Mouse (Mus musculus) neural tube, embryonic 13.5 days (tissue): Measurements from ENCODE around the gene Wsb2. TPM values are rescaled to one million over a fixed set of nuclear protein-coding genes. Genes with fewer than 3 reads are reported as not detected.
"Not testable (repeated sequence)": the region's sequence is repeated elsewhere in the genome, so short reads cannot be mapped to it uniquely, and the experiment has no call there.

ENCODE experiments used
- ATAC-seq: fragments of 200-750 bp; cut with Nextera tagmentation; 2 replicates; pipeline ENCODE4 v1.8.0; 2017; ENCODE audit warnings: low read depth, mild to moderate bottlenecking, moderate TSS enrichment, moderate library complexity
- H3K27ac ChIP-seq: fragments of 300-500 bp; sonication (generic); replicated peaks from 2 replicates; pipeline ENCODE4 v1.5.1; 2015; ENCODE audit warnings: moderate library complexity, mild to moderate bottlenecking, inconsistent platforms
- H3K27me3 ChIP-seq: fragments of 300-500 bp; sonication (generic); 2 replicates; pipeline ENCODE4 v1.6.1; 2015; ENCODE audit warnings: mild to moderate bottlenecking, inconsistent platforms
- H3K36me3 ChIP-seq: fragments of 300-500 bp; sonication (generic); 2 replicates; pipeline ENCODE4 v1.6.1; 2015; ENCODE audit warnings: mild to moderate bottlenecking, inconsistent platforms
- H3K4me1 ChIP-seq: fragments of 300-500 bp; sonication (generic); replicated peaks from 2 replicates; pipeline ENCODE4 v1.6.1; 2015; ENCODE audit warnings: inconsistent platforms
- H3K4me2 ChIP-seq: fragments of 300-500 bp; sonication (generic); 2 replicates; pipeline ENCODE4 v1.6.1; 2015; ENCODE audit warnings: inconsistent platforms, mild to moderate bottlenecking, moderate library complexity
- H3K4me3 ChIP-seq: fragments of 300-500 bp; sonication (generic); 2 replicates; pipeline ENCODE4 v1.5.1; 2015; ENCODE audit warnings: mild to moderate bottlenecking, inconsistent platforms
- H3K9ac ChIP-seq: fragments of 300-500 bp; sonication (generic); 2 replicates; pipeline ENCODE4 v1.6.1; 2015; ENCODE audit warnings: moderate library complexity, mild to moderate bottlenecking, inconsistent platforms
- H3K9me3 ChIP-seq: fragments of 300-500 bp; sonication (generic); 2 replicates; pipeline ENCODE4 v1.6.1; 2016; ENCODE audit warnings: inconsistent platforms
- WGBS: fragments of 180-500 bp; shearing (Covaris S2); methylation state at CpG from one replicate; pipeline ENCODE4 v1.1.7; 2015; 5-methylcytosine and 5-hydroxymethylcytosine counted together
- polyA plus RNA-seq: library from polyadenylated mRNA; unstranded; fragments of >200 nt; fragmentation: Nextera tagmentation; extraction: Ambion mirVana; gene quantifications from 2 replicates; pipeline ENCODE4 v1.2.1, GENCODE M21; 2015

Wsb2 gene
- polyA plus RNA-seq, 1 experiment from 2014 or later: 194 TPM

DNA sequence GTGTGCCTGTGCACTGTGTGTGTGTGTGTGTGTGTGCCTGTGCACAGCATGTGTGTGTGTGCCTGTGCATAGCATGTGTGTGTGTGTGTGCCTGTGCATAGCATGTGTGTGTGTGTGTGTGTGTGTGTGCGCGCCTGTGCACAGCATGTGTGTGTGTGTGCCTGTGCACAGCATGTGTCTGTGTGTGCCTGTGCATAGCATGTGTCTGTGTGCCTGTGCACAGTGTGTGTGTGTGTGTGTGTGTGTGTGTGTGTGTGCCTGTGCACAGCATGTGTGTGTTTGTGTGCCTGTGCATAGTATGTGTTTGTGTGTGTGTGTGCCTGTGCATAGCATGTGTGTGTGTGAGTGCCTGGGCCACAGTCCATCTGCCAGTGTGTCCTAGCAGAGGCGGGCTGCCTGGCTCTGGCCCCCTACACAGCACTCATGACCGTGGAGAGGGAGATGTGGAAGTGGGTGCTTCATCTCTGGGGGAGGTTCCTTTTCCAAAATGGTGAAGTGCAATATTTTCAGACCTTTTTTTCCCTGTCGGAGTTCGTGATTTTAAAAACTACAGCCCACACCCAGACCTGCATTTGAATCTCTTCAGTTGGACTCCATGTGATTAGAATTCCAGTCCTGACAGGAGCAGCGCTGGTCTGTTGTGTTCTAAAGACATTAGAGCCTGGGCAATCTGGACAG is 17.4 kb downstream of the Wsb2 start:
- H3K4me2 ChIP-seq: no peak overlapping the region
- H3K9ac ChIP-seq: no peak overlapping the region
- H3K4me3 ChIP-seq: no peak overlapping the region
- H3K27ac ChIP-seq: no peak overlapping the region
- H3K36me3 ChIP-seq: peaks cover 98% of the 10 kb centered on the region
- H3K4me1 ChIP-seq: no peaks in the 10 kb centered on the region
- no peaks in the 10 kb centered on the region for H3K27me3 ChIP-seq
- 92% methylated on average over 7 of the region's 7 CpGs for WGBS
- H3K9me3 ChIP-seq: no peaks in the 10 kb centered on the region
- ATAC-seq: no peak

DNA sequence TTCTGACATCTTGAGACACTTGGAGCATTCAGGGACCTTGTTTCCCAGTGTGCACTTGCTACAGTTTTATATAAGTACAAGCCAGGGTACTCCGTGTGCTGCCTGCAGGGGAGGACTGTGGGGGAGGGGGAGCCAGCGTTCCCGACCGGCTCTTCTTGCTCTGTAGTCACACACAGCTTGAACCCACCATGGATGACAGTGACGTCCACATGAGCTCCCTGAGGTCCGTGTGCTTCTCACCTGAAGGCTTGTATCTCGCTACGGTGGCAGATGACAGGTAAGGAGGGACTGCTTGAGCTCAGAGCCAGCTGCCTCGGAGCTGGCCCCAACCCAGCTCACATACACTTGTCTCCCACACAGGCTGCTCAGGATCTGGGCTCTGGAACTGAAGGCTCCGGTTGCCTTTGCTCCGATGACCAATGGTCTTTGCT is 19.2 kb downstream of the Wsb2 start:
- H3K4me3 ChIP-seq: no peak overlapping the region
- H3K9ac ChIP-seq: no peak overlapping the region
- no peaks in the 10 kb centered on the region for H3K4me1 ChIP-seq
- peaks cover 98% of the 10 kb centered on the region for H3K36me3 ChIP-seq
- no peak overlapping the region for H3K27ac ChIP-seq
- no peaks in the 10 kb centered on the region for H3K27me3 ChIP-seq
- 85% methylated on average over 11 of the region's 11 CpGs for WGBS
- H3K9me3 ChIP-seq: no peaks in the 10 kb centered on the region
- no peak for ATAC-seq
- H3K4me2 ChIP-seq: no peak overlapping the region

DNA sequence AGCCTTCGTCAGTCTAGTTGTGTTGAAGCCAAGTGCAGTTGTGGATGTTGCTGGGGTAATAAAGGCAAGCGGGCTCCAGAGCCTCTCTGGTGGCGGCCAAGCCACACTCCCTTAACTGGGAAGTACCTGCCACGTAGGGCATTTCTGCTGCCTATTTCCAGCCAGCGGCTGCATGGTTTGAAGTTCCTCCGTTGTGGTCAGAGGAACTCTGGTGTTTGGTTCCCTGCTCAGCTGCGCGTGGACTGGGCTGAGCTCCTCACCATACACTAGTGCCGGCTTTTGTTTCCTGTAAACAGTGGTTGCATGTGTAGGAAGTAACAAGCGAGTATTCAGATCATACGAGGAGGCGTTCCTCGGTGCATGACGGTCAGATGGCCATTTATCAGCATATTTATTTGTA is 20.6 kb downstream of the Wsb2 start:
- H3K4me2 ChIP-seq, ATAC-seq, H3K27me3 ChIP-seq, H3K4me1 ChIP-seq, H3K9ac ChIP-seq, H3K9me3 ChIP-seq, H3K4me3 ChIP-seq, H3K27ac ChIP-seq: not testable (repeated sequence)
- peaks cover 98% of the 10 kb centered on the region for H3K36me3 ChIP-seq
- WGBS: 94% methylated on average over 14 of the region's 14 CpGs

DNA sequence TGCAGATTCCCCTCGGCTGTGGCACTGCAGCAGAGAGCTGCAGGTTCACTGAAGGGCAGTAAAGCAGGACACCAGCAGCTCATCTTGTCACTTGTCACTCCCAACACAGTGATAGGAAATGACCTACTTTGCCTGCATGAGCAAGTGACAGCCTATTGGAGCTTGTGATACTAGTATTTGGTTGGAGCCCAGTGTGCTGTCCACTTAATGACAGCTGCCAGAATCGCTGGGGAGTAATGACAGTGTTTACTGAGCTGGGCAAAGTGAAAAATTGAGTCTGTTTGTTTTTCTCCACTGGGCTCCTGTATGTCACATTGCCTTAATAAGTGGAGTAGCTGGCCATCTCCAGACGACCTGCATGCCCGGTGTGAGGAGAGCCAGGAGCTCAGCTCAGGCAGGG is 23.1 kb downstream of the Wsb2 start:
- Histone ChIP-seq H3K4me2 (no peak overlapping the region), H3K27ac (no peak overlapping the region), H3K27me3 (no peaks in the 10 kb centered on the region), H3K9ac (no peak overlapping the region), H3K4me1 (no peaks in the 10 kb centered on the region), H3K9me3 (no peaks in the 10 kb centered on the region), H3K36me3 (peaks cover 98% of the 10 kb centered on the region), H3K4me3 (no peak overlapping the region)
- ATAC-seq: no peak
- WGBS: 83% methylated on average over 4 of the region's 4 CpGs

DNA sequence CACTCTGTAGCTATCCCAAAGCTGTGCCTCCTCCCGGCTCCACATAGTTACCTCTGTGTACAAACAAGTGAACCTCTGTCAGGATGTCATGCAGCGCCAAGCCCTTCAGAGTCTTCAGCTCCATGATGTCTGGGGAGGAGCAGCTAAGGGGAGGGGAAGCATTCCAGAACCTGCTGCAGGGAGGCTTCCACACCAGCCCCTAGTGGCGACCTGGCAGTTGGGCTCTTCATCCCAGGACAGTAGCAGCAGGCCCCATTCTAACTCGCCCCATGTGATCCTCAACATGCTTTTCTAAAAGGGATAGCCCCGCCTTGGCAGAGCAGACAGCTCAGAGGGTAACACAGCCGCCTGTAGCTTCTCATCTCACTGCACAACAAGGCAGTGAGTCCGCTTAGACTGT is 24.7 kb downstream of the Wsb2 start:
- no peak overlapping the region for H3K9ac ChIP-seq
- H3K27me3 ChIP-seq: no peaks in the 10 kb centered on the region
- no peak overlapping the region for H3K4me3 ChIP-seq
- H3K36me3 ChIP-seq: peaks cover 90% of the 10 kb centered on the region
- no peaks in the 10 kb centered on the region for H3K9me3 ChIP-seq
- ATAC-seq: no peak
- H3K4me2 ChIP-seq: no peak overlapping the region
- no peaks in the 10 kb centered on the region for H3K4me1 ChIP-seq
- WGBS: 79% methylated on average over 7 of the region's 7 CpGs
- no peak overlapping the region for H3K27ac ChIP-seq

DNA sequence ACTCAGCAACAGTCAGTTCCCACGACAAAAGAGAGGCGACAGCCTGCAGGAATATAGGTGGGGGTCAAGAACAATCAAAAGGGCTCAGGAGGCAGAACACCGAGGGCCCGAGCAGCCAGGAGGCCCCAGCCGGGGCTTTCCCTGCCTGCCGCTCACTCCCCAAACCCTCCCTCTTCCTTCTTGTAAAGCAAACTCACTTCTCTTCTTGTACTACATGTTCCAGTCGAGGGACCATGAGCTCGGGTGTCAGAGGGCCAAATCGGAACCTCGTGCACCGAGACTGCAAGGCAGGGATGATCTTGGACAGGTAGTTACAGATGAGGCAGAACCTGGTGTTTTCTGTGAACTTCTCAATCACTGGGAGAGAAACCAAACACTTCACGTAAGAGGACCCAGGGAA is 26.1 kb downstream of the Wsb2 start:
- Histone ChIP-seq H3K4me3 (no peak overlapping the region), H3K4me2 (no peak overlapping the region), H3K36me3 (peaks cover 77% of the 10 kb centered on the region), H3K27me3 (no peaks in the 10 kb centered on the region), H3K9ac (no peak overlapping the region), H3K9me3 (no peaks in the 10 kb centered on the region), H3K27ac (no peak overlapping the region), H3K4me1 (peaks cover 5% of the 10 kb centered on the region)
- no peak for ATAC-seq
- WGBS: 80% methylated on average over 12 of the region's 12 CpGs

DNA sequence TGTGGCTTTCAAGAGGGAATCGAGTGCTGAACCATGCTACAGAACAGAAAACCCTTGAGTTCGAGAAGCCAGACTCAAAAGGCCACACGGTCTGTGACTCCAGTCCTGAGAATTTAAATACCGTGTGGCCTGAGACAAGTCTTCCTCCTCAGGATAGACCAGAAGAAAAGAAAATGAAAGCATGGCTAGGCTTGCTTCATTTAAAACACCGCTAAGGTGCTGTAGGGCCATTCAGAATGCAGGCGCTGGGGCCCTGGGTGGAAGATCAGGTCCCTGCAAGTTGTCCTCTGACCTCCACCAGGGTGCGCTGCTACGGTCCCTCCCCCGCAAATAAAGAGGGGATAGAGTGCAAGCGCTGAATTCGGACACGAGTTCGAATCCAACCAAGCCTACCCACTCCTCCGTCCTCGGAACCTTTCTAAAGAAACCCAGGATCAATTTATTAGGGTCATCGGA is 31.2 kb downstream of the Wsb2 start:
- Histone ChIP-seq H3K4me3 (peak overlapping the region; percentile 80), H3K36me3 (peaks cover 26% of the 10 kb centered on the region), H3K4me1 (peaks cover 10% of the 10 kb centered on the region), H3K4me2 (peak overlapping the region; percentile 81), H3K27ac (peak overlapping the region; percentile 59; the same call in 1 of the 2 replicates), H3K27me3 (no peaks in the 10 kb centered on the region), H3K9ac (peak overlapping the region; percentile 89), H3K9me3 (no peaks in the 10 kb centered on the region)
- ATAC-seq: peak; percentile 36; the same call in 1 of the 2 replicates
- 14% methylated on average over 16 of the region's 16 CpGs for WGBS

DNA sequence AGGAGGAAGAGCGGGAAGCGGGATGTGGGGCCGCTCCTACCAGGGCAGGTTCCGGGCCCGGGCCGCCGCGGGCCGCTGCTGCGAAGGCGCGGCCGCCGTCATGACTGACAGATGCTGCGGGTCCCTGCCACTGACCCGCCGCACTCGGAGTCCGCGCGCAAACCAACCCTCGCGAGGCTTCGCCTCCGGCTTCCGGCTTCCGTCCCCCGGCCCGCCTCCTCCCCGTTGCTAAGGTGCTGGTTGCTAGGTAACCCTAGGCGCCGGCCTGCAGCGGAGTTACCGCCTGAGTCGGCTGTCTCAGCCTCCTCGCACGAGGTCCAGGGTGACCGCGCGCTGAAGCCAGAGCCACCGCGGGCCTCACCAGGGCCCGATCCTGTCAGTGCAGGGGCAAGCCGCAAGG is 31.8 kb downstream of the Wsb2 start, which contains the start of gene Rfc5:
Gene Rfc5, minus strand, starts transcription at position 171 of the 400 bp plus-strand sequence.
- Histone ChIP-seq H3K9me3 (no peaks in the 10 kb centered on the region), H3K36me3 (peaks cover 21% of the 10 kb centered on the region), H3K9ac (peak within 1 kb of the TSS; percentile 89), H3K27ac (peak within 1 kb of the TSS; percentile 59), H3K4me3 (peak within 1 kb of the TSS; percentile 80), H3K27me3 (no peaks in the 10 kb centered on the region), H3K4me2 (peak within 1 kb of the TSS; percentile 81), H3K4me1 (peaks cover 10% of the 10 kb centered on the region)
- ATAC-seq: peak; percentile 96
- WGBS: under 1% methylated on average over 44 of the region's 44 CpGs

DNA sequence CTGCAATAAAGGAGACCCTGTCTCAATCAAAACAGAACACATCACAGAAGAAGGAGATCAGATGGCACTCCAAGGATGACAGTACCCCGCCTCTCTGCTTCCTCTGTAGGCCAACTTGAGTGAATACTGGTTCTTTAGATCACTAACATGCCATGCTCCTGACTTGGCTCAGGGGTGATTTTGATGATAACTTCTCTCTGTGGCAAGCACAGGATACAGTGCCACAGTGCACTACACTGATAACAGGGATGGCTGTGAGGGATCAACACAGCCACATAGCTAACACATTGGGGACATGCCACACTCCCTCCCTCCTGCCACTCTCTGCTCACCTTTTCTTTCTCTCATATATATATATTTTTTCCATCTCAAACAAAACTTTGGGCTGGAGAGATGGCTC is 33.8 kb downstream of the Wsb2 start:
- H3K27ac ChIP-seq: no peak overlapping the region
- no peak overlapping the region for H3K9ac ChIP-seq
- no peaks in the 10 kb centered on the region for H3K9me3 ChIP-seq
- ATAC-seq: no peak
- no peaks in the 10 kb centered on the region for H3K27me3 ChIP-seq
- H3K4me2 ChIP-seq: no peak overlapping the region
- 84% methylated on average over 1 of the region's 1 CpGs for WGBS
- no peak overlapping the region for H3K4me3 ChIP-seq
- peaks cover 10% of the 10 kb centered on the region for H3K4me1 ChIP-seq
- 0 out of 2 replicates have a peak, but pooled peaks cover under 1% of the 10 kb centered on the region for H3K36me3 ChIP-seq

DNA sequence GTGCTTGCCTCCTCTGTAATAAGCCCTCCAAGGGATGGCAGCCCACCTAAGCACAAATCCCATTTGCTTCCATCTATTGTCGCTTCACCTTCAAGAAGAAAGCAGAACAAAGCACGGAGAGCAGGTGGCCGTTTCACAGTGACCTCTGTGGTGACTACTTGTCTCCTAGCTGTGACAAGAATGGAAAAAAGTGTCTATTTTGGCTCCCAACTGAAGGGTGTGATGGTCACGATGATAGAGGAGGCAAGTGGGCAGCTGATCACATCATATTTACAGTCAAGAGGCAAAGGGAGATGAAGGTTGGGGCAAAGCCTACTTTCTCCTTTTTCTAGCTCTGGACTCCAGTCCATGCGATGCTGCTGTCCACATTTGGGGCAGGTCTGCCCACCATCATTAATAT is 38.7 kb downstream of the Wsb2 start:
- 88% methylated on average over 5 of the region's 5 CpGs for WGBS
- H3K27me3 ChIP-seq: no peaks in the 10 kb centered on the region

DNA sequence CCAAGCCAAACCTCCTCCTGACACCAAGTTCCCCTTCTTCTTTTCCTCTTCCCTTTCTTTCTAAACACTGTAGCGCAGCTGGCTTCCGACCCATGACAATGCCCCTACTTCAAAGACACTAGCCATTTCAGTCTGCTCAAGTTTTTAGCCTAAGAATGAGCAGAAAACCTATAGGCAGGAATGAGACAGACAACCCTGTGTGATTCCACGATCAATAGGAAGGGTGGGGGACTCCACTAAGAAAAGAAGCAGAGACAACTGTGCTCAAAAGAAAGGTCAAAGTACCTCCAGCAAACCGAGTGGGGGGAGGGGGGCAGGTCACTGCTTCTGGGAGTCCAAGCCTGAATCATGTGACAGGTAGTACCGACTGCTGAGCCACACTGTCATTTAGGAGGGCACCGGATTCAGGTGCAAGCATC is 39.5 kb downstream of the Wsb2 start:
- 60% methylated on average over 6 of the region's 6 CpGs for WGBS

More for the DNA sequence above, 38.7 kb downstream of the Wsb2 start:
- Histone ChIP-seq H3K9ac (no peak overlapping the region), H3K4me3 (no peak overlapping the region), H3K36me3 (no peaks in the 10 kb centered on the region), H3K4me1 (0 out of 2 replicates have a peak, but pooled peaks cover 5% of the 10 kb centered on the region), H3K27ac (no peak overlapping the region), H3K4me2 (no peak overlapping the region), H3K9me3 (no peaks in the 10 kb centered on the region)
- ATAC-seq: no peak

DNA sequence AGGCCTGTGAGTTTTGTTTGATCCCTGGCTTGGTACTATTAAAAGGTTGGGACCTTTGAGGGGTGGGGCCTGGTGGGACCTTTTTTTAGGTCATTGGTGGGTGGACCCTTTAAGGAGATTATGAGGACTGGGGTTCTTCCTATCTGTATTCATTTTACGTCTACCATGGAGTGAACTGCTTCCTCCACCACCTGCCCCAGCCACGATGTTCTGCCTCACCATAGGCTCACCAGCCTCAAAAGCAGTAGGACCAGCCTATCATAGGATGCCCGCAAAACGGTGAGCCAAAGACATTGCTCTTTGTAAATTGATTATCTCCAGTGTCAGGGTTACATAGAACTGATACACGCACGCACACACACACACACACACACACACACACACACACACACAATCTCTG is 40.3 kb downstream of the Wsb2 start:
- H3K4me2 ChIP-seq: no peak overlapping the region
- H3K9me3 ChIP-seq: no peaks in the 10 kb centered on the region
- H3K27me3 ChIP-seq: no peaks in the 10 kb centered on the region
- no peak overlapping the region for H3K27ac ChIP-seq
- no peak overlapping the region for H3K4me3 ChIP-seq
- WGBS: 80% methylated on average over 6 of the region's 6 CpGs
- H3K4me1 ChIP-seq: 0 out of 2 replicates have a peak, but pooled peaks cover 5% of the 10 kb centered on the region
- H3K9ac ChIP-seq: no peak overlapping the region
- no peak for ATAC-seq
- no peaks in the 10 kb centered on the region for H3K36me3 ChIP-seq

More for the DNA sequence above, 39.5 kb downstream of the Wsb2 start:
- ATAC-seq: no peak
- H3K27ac ChIP-seq: no peak overlapping the region
- no peak overlapping the region for H3K4me2 ChIP-seq
- H3K9me3 ChIP-seq: no peaks in the 10 kb centered on the region
- H3K4me1 ChIP-seq: 0 out of 2 replicates have a peak, but pooled peaks cover 5% of the 10 kb centered on the region
- H3K4me3 ChIP-seq: no peak overlapping the region
- no peaks in the 10 kb centered on the region for H3K27me3 ChIP-seq
- no peak overlapping the region for H3K9ac ChIP-seq
- H3K36me3 ChIP-seq: no peaks in the 10 kb centered on the region
